Mouse (Mus musculus): ENCODE measurements at regions not wholly inside any gene's neighbourhood (a gene's known extent, or its start where the extent isn't known, plus 50 kb on each side); places are given as distances from the start of the nearest gene placed in this dataset.

DNA sequence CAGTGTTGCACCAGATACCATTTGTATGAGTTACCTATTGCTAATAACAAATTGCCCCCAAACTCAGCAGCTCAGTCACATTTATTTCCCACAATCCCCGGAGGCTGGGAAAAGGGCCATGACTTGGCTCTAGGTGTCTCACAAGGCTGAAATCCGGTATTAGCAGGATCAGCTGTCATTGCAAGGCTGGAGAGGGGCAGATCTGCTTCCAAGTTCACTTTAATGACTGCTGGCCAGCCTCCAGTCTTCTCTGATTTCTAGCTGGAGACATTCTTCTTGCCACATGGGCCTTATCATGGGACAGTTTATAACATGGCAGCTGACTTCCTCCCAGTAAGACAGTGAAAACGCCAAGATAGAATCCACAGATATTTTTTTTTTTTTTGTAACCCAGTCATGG lies 276.1 kb upstream of the Cdh5 start:
- peak; percentile 61; the same call in 1 of the 2 replicates for ATAC-seq (ENCODE audit: insufficient number of reproducible peaks, insufficient read depth, low FRiP score, low read depth)
- 22% methylated on average over 3 of the region's 3 CpGs for WGBS
- no peaks in the 10 kb centered on the region for H3K9me3 ChIP-seq (ENCODE audit: control insufficient read depth, low read depth, low read length)
- peaks cover 9% of the 10 kb centered on the region; the same call in 1 of the 2 replicates for H3K4me1 ChIP-seq (ENCODE audit: control insufficient read depth, insufficient read depth, low read length)
- H3K9ac ChIP-seq (replicated peaks; ENCODE audit: low read depth, low read length), result no peak overlapping the region
- no peak overlapping the region for H3K4me2 ChIP-seq (replicated peaks; ENCODE audit: low read depth, low read length)
- no peaks in the 10 kb centered on the region for H3K36me3 ChIP-seq (ENCODE audit: control insufficient read depth, insufficient read depth, low read length)
- H3K27me3 ChIP-seq (ENCODE audit: control insufficient read depth, insufficient read depth, low read length), result no peaks in the 10 kb centered on the region
- peak overlapping the region; percentile 41; the same call in 1 of the 2 replicates for H3K27ac ChIP-seq (ENCODE audit: low read length)
- no peak overlapping the region for H3K4me3 ChIP-seq (ENCODE audit: low read depth, low read length)

DNA sequence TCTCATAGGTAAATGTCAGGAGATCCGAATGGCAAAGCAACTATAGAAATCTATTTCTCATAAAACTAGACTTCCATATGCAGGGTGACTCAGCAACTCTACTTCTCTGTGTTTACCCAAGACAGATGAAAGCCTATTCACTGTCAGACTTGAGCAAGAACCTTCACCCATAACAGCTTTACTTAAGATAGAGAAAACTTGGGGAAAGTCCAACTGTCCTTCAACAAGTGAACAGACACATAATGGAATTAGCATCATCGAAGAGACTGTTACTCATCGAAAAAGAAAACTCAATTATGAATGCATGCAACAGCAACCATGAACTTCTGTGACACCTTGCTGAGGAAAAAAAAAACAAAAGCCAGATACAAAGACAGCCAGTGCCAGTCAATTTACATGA lies 271.0 kb upstream of the Cdh5 start:
- Histone ChIP-seq H3K4me3 (ENCODE audit: low read depth, low read length) (no peak overlapping the region), H3K9ac (replicated peaks; ENCODE audit: low read depth, low read length) (no peak overlapping the region), H3K27ac (ENCODE audit: low read length) (no peak overlapping the region), H3K36me3 (ENCODE audit: control insufficient read depth, insufficient read depth, low read length) (no peaks in the 10 kb centered on the region), H3K9me3 (ENCODE audit: control insufficient read depth, low read depth, low read length) (no peaks in the 10 kb centered on the region), H3K27me3 (ENCODE audit: control insufficient read depth, insufficient read depth, low read length) (no peaks in the 10 kb centered on the region), H3K4me1 (ENCODE audit: control insufficient read depth, insufficient read depth, low read length) (no peaks in the 10 kb centered on the region), H3K4me2 (replicated peaks; ENCODE audit: low read depth, low read length) (no peak overlapping the region)
- WGBS, result 82% methylated on average over 3 of the region's 3 CpGs
- ATAC-seq (ENCODE audit: insufficient number of reproducible peaks, insufficient read depth, low FRiP score, low read depth), result no peak

DNA sequence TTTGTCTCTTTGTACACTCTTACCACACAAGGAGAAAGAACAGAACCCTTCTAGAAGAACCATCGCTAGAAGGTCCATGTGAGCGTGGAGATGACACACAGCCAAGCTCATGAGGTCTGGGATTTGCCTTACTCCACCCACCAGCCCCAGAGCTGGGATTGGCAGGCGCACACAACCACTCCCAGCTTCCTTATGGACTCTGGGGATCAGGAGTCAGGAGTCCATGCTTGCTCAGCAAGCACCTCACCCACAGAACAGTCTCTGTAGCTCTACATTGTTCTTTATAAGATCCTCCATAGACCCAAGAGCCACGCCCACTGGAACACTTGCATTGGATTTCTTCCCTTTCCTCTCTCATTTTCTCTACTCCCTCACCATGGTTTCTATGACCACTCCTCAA lies 261.4 kb upstream of the Cdh5 start:
- whole genome bisulfite sequencing, result 95% methylated on average over 4 of the region's 4 CpGs
- no peak overlapping the region for H3K27ac ChIP-seq (ENCODE audit: low read length)
- H3K4me3 ChIP-seq (ENCODE audit: low read depth, low read length), result no peak overlapping the region
- H3K36me3 ChIP-seq (ENCODE audit: control insufficient read depth, insufficient read depth, low read length), result no peaks in the 10 kb centered on the region
- no peaks in the 10 kb centered on the region for H3K27me3 ChIP-seq (ENCODE audit: control insufficient read depth, insufficient read depth, low read length)
- H3K4me2 ChIP-seq (replicated peaks; ENCODE audit: low read depth, low read length), result no peak overlapping the region
- H3K9me3 ChIP-seq (ENCODE audit: control insufficient read depth, low read depth, low read length), result no peaks in the 10 kb centered on the region
- ATAC-seq (ENCODE audit: insufficient number of reproducible peaks, insufficient read depth, low FRiP score, low read depth), result no peak
- no peaks in the 10 kb centered on the region for H3K4me1 ChIP-seq (ENCODE audit: control insufficient read depth, insufficient read depth, low read length)
- H3K9ac ChIP-seq (replicated peaks; ENCODE audit: low read depth, low read length), result no peak overlapping the region

DNA sequence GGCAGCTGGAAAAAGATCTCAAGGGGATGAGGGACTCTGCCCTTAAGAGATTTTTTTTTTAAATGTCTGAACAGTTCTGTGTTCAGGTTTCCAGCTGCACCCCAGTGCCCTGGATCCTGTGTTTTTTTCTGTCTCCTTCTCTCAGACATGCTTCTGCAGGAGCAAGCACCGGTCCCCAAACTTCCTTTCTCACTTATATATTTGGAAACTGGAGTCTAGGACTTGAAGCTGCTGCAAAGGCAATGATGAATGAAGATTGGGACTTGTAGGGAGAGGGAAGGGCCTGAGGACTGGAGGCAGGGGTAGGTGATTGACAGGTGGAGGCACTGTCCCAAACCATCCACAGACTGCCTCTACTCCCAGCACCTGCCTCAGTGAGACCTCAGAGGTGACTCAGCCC lies 255.5 kb upstream of the Cdh5 start:
- no peak for ATAC-seq (ENCODE audit: insufficient number of reproducible peaks, insufficient read depth, low FRiP score, low read depth)
- H3K36me3 ChIP-seq (ENCODE audit: control insufficient read depth, insufficient read depth, low read length), result no peaks in the 10 kb centered on the region
- H3K4me1 ChIP-seq (ENCODE audit: control insufficient read depth, insufficient read depth, low read length), result peaks cover 4% of the 10 kb centered on the region; the same call in 1 of the 2 replicates
- no peaks in the 10 kb centered on the region for H3K27me3 ChIP-seq (ENCODE audit: control insufficient read depth, insufficient read depth, low read length)
- WGBS, result 40% methylated on average over 1 of the region's 1 CpGs
- no peak overlapping the region for H3K27ac ChIP-seq (ENCODE audit: low read length)
- H3K4me2 ChIP-seq (replicated peaks; ENCODE audit: low read depth, low read length), result no peak overlapping the region
- no peak overlapping the region for H3K9ac ChIP-seq (replicated peaks; ENCODE audit: low read depth, low read length)
- no peaks in the 10 kb centered on the region for H3K9me3 ChIP-seq (ENCODE audit: control insufficient read depth, low read depth, low read length)
- no peak overlapping the region for H3K4me3 ChIP-seq (ENCODE audit: low read depth, low read length)

DNA sequence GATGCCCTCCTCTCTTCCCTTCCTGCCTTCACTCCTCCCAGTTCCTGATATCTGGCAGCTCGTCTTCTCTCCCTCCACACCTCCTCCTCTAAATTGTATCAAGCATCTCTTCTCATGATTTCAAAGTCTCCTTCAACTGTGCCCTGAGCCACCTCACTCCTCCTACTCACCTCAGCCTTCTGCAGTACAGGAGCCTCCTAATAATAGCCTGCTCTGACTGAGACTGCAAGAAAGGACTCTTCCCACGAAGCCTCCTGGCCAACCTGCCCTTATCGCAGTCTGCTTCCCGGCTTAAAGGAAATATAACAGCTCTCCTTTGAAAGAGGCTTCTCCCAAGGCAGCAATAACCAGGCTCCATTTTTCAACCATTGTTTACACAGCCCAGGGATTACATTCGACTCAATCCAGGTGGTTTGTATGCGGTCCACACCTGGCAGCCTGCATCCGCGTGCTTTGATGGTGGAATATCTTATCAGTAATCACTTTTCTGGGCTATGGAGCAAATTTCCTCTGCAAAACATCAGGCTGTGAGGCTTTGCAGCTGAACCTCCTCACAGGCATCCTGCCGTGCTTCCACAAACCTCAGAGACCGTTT lies 254.9 kb upstream of the Cdh5 start:
- Histone ChIP-seq H3K9ac (replicated peaks; ENCODE audit: low read depth, low read length) (no peak overlapping the region), H3K4me1 (ENCODE audit: control insufficient read depth, insufficient read depth, low read length) (peaks cover 4% of the 10 kb centered on the region; the same call in 1 of the 2 replicates), H3K27ac (ENCODE audit: low read length) (no peak overlapping the region), H3K4me2 (replicated peaks; ENCODE audit: low read depth, low read length) (no peak overlapping the region), H3K36me3 (ENCODE audit: control insufficient read depth, insufficient read depth, low read length) (no peaks in the 10 kb centered on the region), H3K4me3 (ENCODE audit: low read depth, low read length) (no peak overlapping the region), H3K27me3 (ENCODE audit: control insufficient read depth, insufficient read depth, low read length) (no peaks in the 10 kb centered on the region), H3K9me3 (ENCODE audit: control insufficient read depth, low read depth, low read length) (no peaks in the 10 kb centered on the region)
- WGBS, result 18% methylated on average over 10 of the region's 10 CpGs
- peak; percentile 77 for ATAC-seq (ENCODE audit: insufficient number of reproducible peaks, insufficient read depth, low FRiP score, low read depth)

DNA sequence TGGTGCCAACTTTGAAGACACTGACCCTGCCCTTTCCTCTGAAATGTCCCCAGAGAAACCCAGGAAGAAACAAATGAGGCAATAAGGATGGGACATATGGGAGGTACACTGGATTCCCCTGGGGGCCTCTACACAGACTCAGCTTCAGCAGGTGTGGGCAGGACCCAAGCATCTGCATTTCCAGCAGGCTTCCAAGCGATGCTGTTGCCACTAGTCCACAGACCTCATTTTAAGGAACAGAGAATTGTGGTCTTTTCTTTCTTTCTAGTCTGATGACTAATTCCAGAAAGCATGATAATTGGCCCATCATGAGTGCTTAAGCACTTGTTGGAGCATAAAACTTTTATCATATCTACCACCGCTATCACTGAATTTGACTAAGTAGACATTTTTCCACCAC lies 251.6 kb upstream of the Cdh5 start:
- H3K4me3 ChIP-seq (ENCODE audit: low read depth, low read length), result no peak overlapping the region
- H3K27me3 ChIP-seq (ENCODE audit: control insufficient read depth, insufficient read depth, low read length), result no peaks in the 10 kb centered on the region
- H3K36me3 ChIP-seq (ENCODE audit: control insufficient read depth, insufficient read depth, low read length), result no peaks in the 10 kb centered on the region
- H3K9ac ChIP-seq (replicated peaks; ENCODE audit: low read depth, low read length), result no peak overlapping the region
- peaks cover 4% of the 10 kb centered on the region; the same call in 1 of the 2 replicates for H3K4me1 ChIP-seq (ENCODE audit: control insufficient read depth, insufficient read depth, low read length)
- WGBS, result 93% methylated on average over 2 of the region's 2 CpGs
- no peak overlapping the region for H3K4me2 ChIP-seq (replicated peaks; ENCODE audit: low read depth, low read length)
- H3K9me3 ChIP-seq (ENCODE audit: control insufficient read depth, low read depth, low read length), result no peaks in the 10 kb centered on the region
- H3K27ac ChIP-seq (ENCODE audit: low read length), result no peak overlapping the region
- no peak for ATAC-seq (ENCODE audit: insufficient number of reproducible peaks, insufficient read depth, low FRiP score, low read depth)

DNA sequence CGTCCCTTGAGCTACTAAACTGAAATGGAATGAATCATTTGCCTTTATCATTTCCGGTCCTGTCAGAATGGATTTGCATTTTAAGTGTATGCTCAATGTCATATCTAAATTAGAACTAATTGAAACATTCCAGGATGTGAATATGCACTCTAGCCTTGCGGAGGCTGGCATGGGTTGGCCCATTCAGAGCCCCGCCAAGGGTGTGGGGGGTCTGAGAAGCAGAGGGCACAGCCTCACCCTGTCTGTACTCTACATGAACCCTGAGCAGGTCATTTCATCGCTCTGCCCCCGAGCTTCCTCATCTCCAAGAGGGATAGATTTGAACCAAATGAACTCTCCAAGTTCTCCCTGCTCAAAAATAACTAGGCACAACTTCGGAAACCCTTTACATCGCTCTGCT lies 250.1 kb upstream of the Cdh5 start:
- no peaks in the 10 kb centered on the region for H3K9me3 ChIP-seq (ENCODE audit: control insufficient read depth, low read depth, low read length)
- no peak overlapping the region for H3K4me2 ChIP-seq (replicated peaks; ENCODE audit: low read depth, low read length)
- no peaks in the 10 kb centered on the region for H3K36me3 ChIP-seq (ENCODE audit: control insufficient read depth, insufficient read depth, low read length)
- no peak for ATAC-seq (ENCODE audit: insufficient number of reproducible peaks, insufficient read depth, low FRiP score, low read depth)
- no peak overlapping the region for H3K9ac ChIP-seq (replicated peaks; ENCODE audit: low read depth, low read length)
- peaks cover 4% of the 10 kb centered on the region; the same call in 1 of the 2 replicates for H3K4me1 ChIP-seq (ENCODE audit: control insufficient read depth, insufficient read depth, low read length)
- 82% methylated on average over 8 of the region's 8 CpGs for whole genome bisulfite sequencing
- no peak overlapping the region for H3K27ac ChIP-seq (ENCODE audit: low read length)
- no peaks in the 10 kb centered on the region for H3K27me3 ChIP-seq (ENCODE audit: control insufficient read depth, insufficient read depth, low read length)
- no peak overlapping the region for H3K4me3 ChIP-seq (ENCODE audit: low read depth, low read length)

DNA sequence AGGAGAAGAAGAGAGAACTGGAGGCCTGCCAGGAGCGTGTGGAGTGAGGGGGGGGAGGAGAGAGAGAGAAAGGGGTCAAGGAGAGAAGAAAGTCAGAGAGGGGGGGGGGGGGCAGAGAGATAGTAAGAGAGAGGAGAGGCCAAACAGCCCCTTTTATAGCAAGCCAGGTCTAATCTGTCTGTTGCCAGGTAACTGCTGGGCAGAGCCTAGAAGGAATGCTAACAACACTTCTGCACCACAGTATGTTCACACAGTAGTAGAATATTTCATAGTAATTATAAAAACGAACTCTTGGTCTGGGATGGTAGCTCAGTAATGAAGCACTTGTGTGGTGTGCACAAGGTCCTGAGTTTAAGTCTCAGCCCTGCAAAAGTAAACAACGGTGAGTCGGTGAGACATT lies 248.4 kb upstream of the Cdh5 start:
- no peaks in the 10 kb centered on the region for H3K27me3 ChIP-seq (ENCODE audit: control insufficient read depth, insufficient read depth, low read length)
- ATAC-seq (ENCODE audit: insufficient number of reproducible peaks, insufficient read depth, low FRiP score, low read depth), result 0 out of 2 replicates have a peak, but pooled peaks have one; percentile 37
- H3K4me3 ChIP-seq (ENCODE audit: low read depth, low read length), result no peak overlapping the region

DNA sequence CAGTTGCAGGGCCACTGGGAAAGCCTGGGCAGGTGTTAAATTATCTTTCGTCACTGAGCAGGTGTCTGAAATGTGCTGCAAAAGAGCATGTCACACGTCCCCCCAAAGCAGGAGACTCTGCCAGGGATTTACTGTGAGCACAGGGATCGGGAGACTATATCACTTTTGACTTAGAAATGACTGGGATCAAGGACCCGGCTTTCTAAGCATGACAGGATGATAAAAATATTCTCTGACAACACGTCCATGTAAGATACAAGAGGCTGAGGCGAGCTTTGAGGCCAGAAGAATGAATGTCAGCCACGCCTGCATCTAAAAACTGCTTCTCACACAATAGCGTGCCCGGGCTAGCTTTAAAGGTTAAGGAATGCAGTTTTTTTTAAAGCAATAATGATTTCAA lies 246.1 kb upstream of the Cdh5 start:
- Histone ChIP-seq H3K4me1 (ENCODE audit: control insufficient read depth, insufficient read depth, low read length) (no peaks in the 10 kb centered on the region), H3K9me3 (ENCODE audit: control insufficient read depth, low read depth, low read length) (no peaks in the 10 kb centered on the region), H3K4me3 (ENCODE audit: low read depth, low read length) (no peak overlapping the region), H3K27ac (ENCODE audit: low read length) (no peak overlapping the region), H3K4me2 (replicated peaks; ENCODE audit: low read depth, low read length) (no peak overlapping the region), H3K9ac (replicated peaks; ENCODE audit: low read depth, low read length) (no peak overlapping the region), H3K36me3 (ENCODE audit: control insufficient read depth, insufficient read depth, low read length) (no peaks in the 10 kb centered on the region), H3K27me3 (ENCODE audit: control insufficient read depth, insufficient read depth, low read length) (no peaks in the 10 kb centered on the region)
- no peak for ATAC-seq (ENCODE audit: insufficient number of reproducible peaks, insufficient read depth, low FRiP score, low read depth)
- WGBS, result 57% methylated on average over 9 of the region's 9 CpGs

More for the DNA sequence above, 248.4 kb upstream of the Cdh5 start:
- WGBS, result 60% methylated on average over 4 of the region's 4 CpGs
- Histone ChIP-seq H3K4me1 (ENCODE audit: control insufficient read depth, insufficient read depth, low read length) (no peaks in the 10 kb centered on the region), H3K4me2 (replicated peaks; ENCODE audit: low read depth, low read length) (no peak overlapping the region), H3K9me3 (ENCODE audit: control insufficient read depth, low read depth, low read length) (no peaks in the 10 kb centered on the region), H3K36me3 (ENCODE audit: control insufficient read depth, insufficient read depth, low read length) (no peaks in the 10 kb centered on the region), H3K9ac (replicated peaks; ENCODE audit: low read depth, low read length) (no peak overlapping the region), H3K27ac (ENCODE audit: low read length) (no peak overlapping the region)
